Mouse (Mus musculus): ENCODE data around the gene Serhl. TPM values are rescaled to one million over a fixed set of nuclear protein-coding genes. Genes with fewer than 3 reads are reported as not detected.

Serhl gene
- total RNA-seq, 2 experiments from 2014 or later: 34.8 to 35.4 TPM

DNA sequence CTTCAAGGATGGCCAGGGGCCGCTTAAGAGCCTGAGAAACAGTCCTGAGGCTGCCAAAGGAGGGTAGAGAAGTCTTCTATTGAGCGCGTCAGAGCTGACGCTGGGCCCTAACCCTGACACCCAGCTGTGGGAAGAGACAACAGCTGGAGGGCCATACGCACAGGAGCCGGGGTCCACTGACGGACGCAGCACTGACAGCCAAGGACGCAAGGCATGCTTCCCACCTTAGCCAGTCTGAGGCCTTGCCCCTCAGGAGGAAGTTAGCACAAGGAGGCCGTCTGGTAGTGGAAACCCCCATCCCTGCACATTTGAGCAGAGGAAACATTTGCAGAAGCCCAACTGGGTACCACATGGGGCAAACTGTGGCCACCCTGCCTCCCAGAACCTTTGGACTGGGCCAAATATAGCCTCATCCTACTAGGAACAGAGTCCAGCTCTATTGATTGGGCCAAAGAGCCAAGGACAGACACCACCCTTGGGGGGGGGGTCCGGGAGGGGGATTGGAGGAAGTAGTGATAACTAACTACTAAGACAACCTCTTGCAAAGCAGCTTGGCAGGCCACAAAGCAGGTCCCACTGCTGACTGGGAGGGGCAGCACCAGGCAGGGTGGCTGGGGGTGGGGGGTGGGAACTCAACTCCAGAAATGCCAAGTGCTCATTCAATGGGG lies 73.6 kb downstream of the Serhl start:
- DNase-seq: no peak

DNA sequence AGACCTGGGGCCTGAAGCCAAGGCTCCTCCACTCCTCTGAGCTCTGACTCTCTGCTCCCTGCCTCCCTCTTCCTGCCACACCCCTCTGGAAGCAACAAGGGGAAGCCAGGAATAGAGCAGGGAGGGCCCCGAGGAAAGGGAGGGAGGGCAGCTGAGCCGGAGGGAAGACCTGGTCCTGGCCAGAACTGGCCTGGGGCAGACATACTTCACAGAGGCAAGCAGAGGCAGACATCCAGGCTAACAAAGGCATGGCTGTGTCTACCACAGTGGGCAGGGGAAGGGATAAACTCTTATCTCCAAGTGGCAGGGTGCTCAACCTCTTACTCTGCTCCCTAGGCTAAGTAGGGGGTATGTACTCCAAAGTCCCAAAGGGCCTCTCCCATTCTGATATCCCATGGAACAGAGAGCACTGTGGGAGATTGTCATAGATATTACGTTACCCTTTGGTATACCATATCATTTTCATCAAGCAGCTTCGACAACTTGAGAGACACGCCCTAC lies 75.7 kb downstream of the Serhl start:
- DNase-seq: peak; percentile 44

DNA sequence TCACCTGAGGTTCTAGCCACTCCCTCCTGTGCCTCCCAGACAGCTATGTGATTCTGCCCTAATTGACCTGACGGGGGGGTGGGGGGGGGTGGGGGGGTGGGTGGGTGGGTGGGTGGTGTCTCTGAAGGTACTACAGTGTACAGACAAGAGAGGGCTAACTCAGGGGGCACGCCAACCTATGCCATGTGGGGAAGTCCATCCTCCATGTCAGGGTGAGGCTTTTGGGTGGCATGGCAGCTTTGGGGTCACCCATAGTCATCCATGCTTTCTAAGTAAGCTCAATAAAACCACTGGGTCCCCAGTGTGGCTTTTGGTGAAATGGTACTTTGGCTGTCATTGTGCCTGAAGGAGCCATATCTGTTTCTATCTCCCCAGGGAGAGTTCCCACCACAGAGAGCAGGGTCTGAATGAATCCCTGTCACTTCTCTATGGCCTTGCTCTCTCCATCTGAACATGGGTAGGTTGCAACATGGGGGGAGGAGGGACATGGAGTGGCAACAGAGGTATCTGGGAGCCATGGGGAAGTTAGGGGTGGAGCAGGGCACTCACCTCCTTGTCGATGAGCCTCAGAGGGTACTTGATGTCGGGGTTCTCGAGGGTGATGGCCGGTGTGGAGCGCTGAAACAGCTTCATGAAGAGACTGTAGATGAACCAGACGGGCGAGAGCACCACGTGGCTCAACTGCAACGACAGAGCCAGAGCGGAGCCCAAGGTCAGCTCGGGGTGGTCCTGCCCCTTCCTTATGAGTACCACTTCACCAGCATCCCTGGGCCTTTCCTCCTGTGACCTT lies 76.4 kb downstream of the Serhl start:
- DNase-seq: no peak

Other genes with a start within 250 kb of the Serhl start
- 10 to 100 TPM; 33.4 to 40.6 TPM for gene Tcf20, start 101.6 kb upstream of the Serhl start, total RNA-seq (2021)
- 1 to 10 TPM; 1.4 to 3.0 TPM for gene Nfam1, start 56.2 kb upstream of the Serhl start, total RNA-seq (2021)
- 10 to 100 TPM; 41.0 to 44.3 TPM for gene Rrp7a, start 33.3 kb downstream of the Serhl start, total RNA-seq (2021)
- 10 to 100 TPM; 33.8 to 43.3 TPM for gene Poldip3, start 59.9 kb downstream of the Serhl start, total RNA-seq (2021)
- gene Cyb5r3, start 83.1 kb downstream of the Serhl start, total RNA-seq (2021): 100 to 1,000 TPM in 1 of 2 experiments, 10 to 100 TPM in 1; 91.3 to 102 TPM
- 1 to 10 TPM; 5.3 to 7.0 TPM for gene A4galt, start 162.3 kb downstream of the Serhl start, total RNA-seq (2021)

Data from gastrocnemius, postnatal 10 days (tissue).